Mouse (Mus musculus): ENCODE measurements at regions not wholly inside any gene's neighbourhood (a gene's known extent, or its start where the extent isn't known, plus 50 kb on each side); places are given as distances from the start of the nearest gene placed in this dataset.

- Histone ChIP-seq H3K4me2 (replicated peaks; ENCODE audit: low read depth) (no peak overlapping the region), H3K9ac (ENCODE audit: low read depth, low read length) (no peak overlapping the region), H3K27ac (ENCODE audit: low read depth, low read length) (no peak overlapping the region), H3K9me3 (ENCODE audit: control insufficient read depth) (no peaks in the 10 kb centered on the region), H3K36me3 (ENCODE audit: control insufficient read depth, insufficient read depth) (no peaks in the 10 kb centered on the region), H3K4me3 (ENCODE audit: low read depth, low read length) (no peak overlapping the region), H3K4me1 (replicated peaks; ENCODE audit: control insufficient read depth, insufficient read depth, low read length) (no peaks in the 10 kb centered on the region), H3K27me3 (replicated peaks; ENCODE audit: control insufficient read depth, insufficient read depth, low read length) (no peaks in the 10 kb centered on the region)
- 83% methylated on average over 7 of the region's 7 CpGs for WGBS
- ATAC-seq, result no peak
- TF ChIP-seq CTCF (IDR thresholded peaks at IDR 0.05; ENCODE audit: low read depth), result no peak
Observed at GRCm38 (mm10) chr17:4834571-4834970, 159.6 kb upstream of the Arid1b start.

- Histone ChIP-seq H3K9ac (ENCODE audit: low read depth, low read length) (no peak overlapping the region), H3K9me3 (ENCODE audit: control insufficient read depth) (no peaks in the 10 kb centered on the region), H3K4me3 (ENCODE audit: low read depth, low read length) (no peak overlapping the region), H3K27me3 (replicated peaks; ENCODE audit: control insufficient read depth, insufficient read depth, low read length) (no peaks in the 10 kb centered on the region), H3K27ac (ENCODE audit: low read depth, low read length) (no peak overlapping the region), H3K4me2 (replicated peaks; ENCODE audit: low read depth) (no peak overlapping the region), H3K36me3 (ENCODE audit: control insufficient read depth, insufficient read depth) (no peaks in the 10 kb centered on the region), H3K4me1 (replicated peaks; ENCODE audit: control insufficient read depth, insufficient read depth, low read length) (no peaks in the 10 kb centered on the region)
- no peak for TF ChIP-seq CTCF (IDR thresholded peaks at IDR 0.05; ENCODE audit: low read depth)
- WGBS, result 73% methylated on average over 8 of the region's 8 CpGs
- ATAC-seq, result no peak
Observed at GRCm38 (mm10) chr17:4835065-4835705, 158.9 kb upstream of the Arid1b start.

- Histone ChIP-seq H3K9ac (ENCODE audit: low read depth, low read length) (no peak overlapping the region), H3K4me1 (replicated peaks; ENCODE audit: control insufficient read depth, insufficient read depth, low read length) (no peaks in the 10 kb centered on the region), H3K9me3 (ENCODE audit: control insufficient read depth) (no peaks in the 10 kb centered on the region), H3K4me3 (ENCODE audit: low read depth, low read length) (no peak overlapping the region), H3K27me3 (replicated peaks; ENCODE audit: control insufficient read depth, insufficient read depth, low read length) (no peaks in the 10 kb centered on the region), H3K27ac (ENCODE audit: low read depth, low read length) (no peak overlapping the region), H3K36me3 (ENCODE audit: control insufficient read depth, insufficient read depth) (no peaks in the 10 kb centered on the region), H3K4me2 (replicated peaks; ENCODE audit: low read depth) (no peak overlapping the region)
- TF ChIP-seq CTCF (IDR thresholded peaks at IDR 0.05; ENCODE audit: low read depth), result no peak
- ATAC-seq, result no peak
- 90% methylated on average over 3 of the region's 3 CpGs for WGBS
Observed at GRCm38 (mm10) chr17:4840123-4840522, 154.0 kb upstream of the Arid1b start.

GRCm38 (mm10) chr17:4858304-4858703 lies 135.8 kb upstream of the Arid1b start:
- no peak for ATAC-seq
- no peaks in the 10 kb centered on the region for H3K4me1 ChIP-seq (replicated peaks; ENCODE audit: control insufficient read depth, insufficient read depth, low read length)
- H3K9me3 ChIP-seq (ENCODE audit: control insufficient read depth), result no peaks in the 10 kb centered on the region
- H3K27me3 ChIP-seq (replicated peaks; ENCODE audit: control insufficient read depth, insufficient read depth, low read length), result no peaks in the 10 kb centered on the region
- H3K36me3 ChIP-seq (ENCODE audit: control insufficient read depth, insufficient read depth), result no peaks in the 10 kb centered on the region
- 92% methylated on average over 3 of the region's 3 CpGs for WGBS
- H3K4me2 ChIP-seq (replicated peaks; ENCODE audit: low read depth), result no peak overlapping the region
- no peak for TF ChIP-seq CTCF (IDR thresholded peaks at IDR 0.05; ENCODE audit: low read depth)
- H3K9ac ChIP-seq (ENCODE audit: low read depth, low read length), result no peak overlapping the region
- H3K4me3 ChIP-seq (ENCODE audit: low read depth, low read length), result no peak overlapping the region
- H3K27ac ChIP-seq (ENCODE audit: low read depth, low read length), result no peak overlapping the region

GRCm38 (mm10) chr17:4864901-4865300 lies 129.2 kb upstream of the Arid1b start:
- Histone ChIP-seq H3K27ac (ENCODE audit: low read depth, low read length) (no peak overlapping the region), H3K9ac (ENCODE audit: low read depth, low read length) (no peak overlapping the region), H3K9me3 (ENCODE audit: control insufficient read depth) (no peaks in the 10 kb centered on the region), H3K4me2 (replicated peaks; ENCODE audit: low read depth) (no peak overlapping the region), H3K36me3 (ENCODE audit: control insufficient read depth, insufficient read depth) (no peaks in the 10 kb centered on the region), H3K27me3 (replicated peaks; ENCODE audit: control insufficient read depth, insufficient read depth, low read length) (no peaks in the 10 kb centered on the region), H3K4me1 (replicated peaks; ENCODE audit: control insufficient read depth, insufficient read depth, low read length) (no peaks in the 10 kb centered on the region), H3K4me3 (ENCODE audit: low read depth, low read length) (no peak overlapping the region)
- 70% methylated on average over 10 of the region's 10 CpGs for WGBS
- no peak for TF ChIP-seq CTCF (IDR thresholded peaks at IDR 0.05; ENCODE audit: low read depth)
- no peak for ATAC-seq

DNA sequence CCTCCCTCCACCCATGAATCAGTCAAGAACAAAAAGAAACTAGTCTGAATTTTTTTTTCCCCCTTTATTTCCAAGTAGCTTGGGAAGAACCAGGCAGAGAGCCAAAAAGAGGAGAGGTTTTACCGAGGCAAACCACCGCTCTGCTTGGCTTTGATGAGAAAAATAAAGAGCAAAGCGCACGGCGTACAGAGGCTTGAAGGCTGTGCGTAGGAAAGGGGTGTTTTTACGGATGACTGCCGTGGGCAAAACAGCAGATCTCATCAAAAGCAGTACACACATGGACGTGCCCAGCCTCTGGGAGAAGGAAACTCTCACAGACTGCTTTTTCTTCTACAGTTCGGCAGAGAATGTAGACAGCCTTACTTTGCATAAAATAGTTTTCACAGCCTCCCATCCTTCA lies 128.5 kb upstream of the Arid1b start:
- no peaks in the 10 kb centered on the region for H3K9me3 ChIP-seq (ENCODE audit: control insufficient read depth)
- H3K4me3 ChIP-seq (ENCODE audit: low read depth, low read length), result no peak overlapping the region
- TF ChIP-seq CTCF (IDR thresholded peaks at IDR 0.05; ENCODE audit: low read depth), result no peak
- 49% methylated on average over 10 of the region's 10 CpGs for WGBS
- H3K27ac ChIP-seq (ENCODE audit: low read depth, low read length), result no peak overlapping the region
- peak overlapping the region; percentile 40 for H3K4me2 ChIP-seq (replicated peaks; ENCODE audit: low read depth)
- ATAC-seq, result no peak
- H3K4me1 ChIP-seq (replicated peaks; ENCODE audit: control insufficient read depth, insufficient read depth, low read length), result no peaks in the 10 kb centered on the region
- no peak overlapping the region for H3K9ac ChIP-seq (ENCODE audit: low read depth, low read length)
- H3K36me3 ChIP-seq (ENCODE audit: control insufficient read depth, insufficient read depth), result no peaks in the 10 kb centered on the region
- no peaks in the 10 kb centered on the region for H3K27me3 ChIP-seq (replicated peaks; ENCODE audit: control insufficient read depth, insufficient read depth, low read length)
